Mouse (Mus musculus): ENCODE measurements around the gene Gsdma3. TPM values are rescaled to one million over a fixed set of nuclear protein-coding genes. Genes with fewer than 3 reads are reported as not detected.
A peak's percentile ranks its signal among the peaks of the same experiment; 100 is the strongest.
"Not testable (repeated sequence)": the region's sequence is repeated elsewhere in the genome, so short reads cannot be mapped to it uniquely, and the experiment has no call there.

The Gsdma3 gene
- polyA plus RNA-seq, 1 experiment from 2014 or later: not detected

- H3K9ac ChIP-seq (ENCODE audit: low read length): no peak overlapping the region
- H3K4me3 ChIP-seq (ENCODE audit: low read depth, low read length): no peak overlapping the region
- WGBS: 91% methylated on average over 5 of the region's 5 CpGs
- ATAC-seq (ENCODE audit: insufficient number of reproducible peaks, low FRiP score, low TSS enrichment, low read depth) (no peak), DNase-seq (ENCODE audit: low spot score) (no peak)
- no peak overlapping the region for H3K27ac ChIP-seq (replicated peaks; ENCODE audit: low read depth, low read length)
- H3K4me2 ChIP-seq (ENCODE audit: low read depth, severe bottlenecking): no peak overlapping the region
- no peaks in the 10 kb centered on the region for H3K27me3 ChIP-seq (ENCODE audit: control insufficient read depth, insufficient read depth, low read length)
- no peaks in the 10 kb centered on the region for H3K9me3 ChIP-seq (ENCODE audit: control insufficient read depth, low read length)
- H3K4me1 ChIP-seq (ENCODE audit: control insufficient read depth, insufficient read depth, low read length): no peaks in the 10 kb centered on the region
- no peaks in the 10 kb centered on the region for H3K36me3 ChIP-seq (ENCODE audit: control insufficient read depth, insufficient read depth, low read length)
These were observed 4.5 kb downstream of the Gsdma3 start for GRCm38 (mm10) chr11:98630646-98631045.

GRCm38 (mm10) chr11:98635312-98635970, 9.3 kb downstream of the Gsdma3 start:
- 36% methylated on average over 10 of the region's 10 CpGs for WGBS

GRCm38 (mm10) chr11:98637501-98637900, 11.3 kb downstream of the Gsdma3 start:
- H3K36me3 ChIP-seq (ENCODE audit: control insufficient read depth, insufficient read depth, low read length): no peaks in the 10 kb centered on the region
- DNase-seq (ENCODE audit: low spot score): no peak
- no peak overlapping the region for H3K9ac ChIP-seq (ENCODE audit: low read length)
- no peaks in the 10 kb centered on the region for H3K4me1 ChIP-seq (ENCODE audit: control insufficient read depth, insufficient read depth, low read length)
- H3K4me3 ChIP-seq (ENCODE audit: low read depth, low read length): no peak overlapping the region
- ATAC-seq (ENCODE audit: insufficient number of reproducible peaks, low FRiP score, low TSS enrichment, low read depth): no peak
- WGBS: 88% methylated on average over 1 of the region's 1 CpGs
- no peak overlapping the region for H3K27ac ChIP-seq (replicated peaks; ENCODE audit: low read depth, low read length)
- no peaks in the 10 kb centered on the region for H3K27me3 ChIP-seq (ENCODE audit: control insufficient read depth, insufficient read depth, low read length)
- H3K9me3 ChIP-seq (ENCODE audit: control insufficient read depth, low read length): no peaks in the 10 kb centered on the region
- no peak overlapping the region for H3K4me2 ChIP-seq (ENCODE audit: low read depth, severe bottlenecking)

More at GRCm38 (mm10) chr11:98635312-98635970, 9.3 kb downstream of the Gsdma3 start:
- H3K4me1 ChIP-seq (ENCODE audit: control insufficient read depth, insufficient read depth, low read length); H3K4me3 ChIP-seq (ENCODE audit: low read depth, low read length); H3K9ac ChIP-seq (ENCODE audit: low read length); ATAC-seq (ENCODE audit: insufficient number of reproducible peaks, low FRiP score, low TSS enrichment, low read depth); H3K27ac ChIP-seq (replicated peaks; ENCODE audit: low read depth, low read length); H3K4me2 ChIP-seq (ENCODE audit: low read depth, severe bottlenecking); H3K36me3 ChIP-seq (ENCODE audit: control insufficient read depth, insufficient read depth, low read length); H3K27me3 ChIP-seq (ENCODE audit: control insufficient read depth, insufficient read depth, low read length); H3K9me3 ChIP-seq (ENCODE audit: control insufficient read depth, low read length): not testable (repeated sequence)
- peak; percentile 38 for DNase-seq (ENCODE audit: low spot score)

GRCm38 (mm10) chr11:98640091-98640490, 13.9 kb downstream of the Gsdma3 start:
- no peak for ATAC-seq (ENCODE audit: insufficient number of reproducible peaks, low FRiP score, low TSS enrichment, low read depth)
- no peak overlapping the region for H3K4me2 ChIP-seq (ENCODE audit: low read depth, severe bottlenecking)
- H3K4me3 ChIP-seq (ENCODE audit: low read depth, low read length): no peak overlapping the region
- H3K27me3 ChIP-seq (ENCODE audit: control insufficient read depth, insufficient read depth, low read length): no peaks in the 10 kb centered on the region
- H3K9ac ChIP-seq (ENCODE audit: low read length): no peak overlapping the region
- no peak for DNase-seq (ENCODE audit: low spot score)
- H3K36me3 ChIP-seq (ENCODE audit: control insufficient read depth, insufficient read depth, low read length): no peaks in the 10 kb centered on the region
- H3K9me3 ChIP-seq (ENCODE audit: control insufficient read depth, low read length): no peaks in the 10 kb centered on the region
- no peaks in the 10 kb centered on the region for H3K4me1 ChIP-seq (ENCODE audit: control insufficient read depth, insufficient read depth, low read length)
- H3K27ac ChIP-seq (replicated peaks; ENCODE audit: low read depth, low read length): no peak overlapping the region
- 60% methylated on average over 5 of the region's 5 CpGs for WGBS

GRCm38 (mm10) chr11:98644757-98645156, 18.6 kb downstream of the Gsdma3 start:
- WGBS: 80% methylated on average over 3 of the region's 3 CpGs
- no peak for DNase-seq (ENCODE audit: low spot score)
- H3K4me3 ChIP-seq (ENCODE audit: low read depth, low read length): no peak overlapping the region
- no peaks in the 10 kb centered on the region for H3K9me3 ChIP-seq (ENCODE audit: control insufficient read depth, low read length)
- ATAC-seq (ENCODE audit: insufficient number of reproducible peaks, low FRiP score, low TSS enrichment, low read depth): no peak
- H3K4me2 ChIP-seq (ENCODE audit: low read depth, severe bottlenecking): no peak overlapping the region
- H3K36me3 ChIP-seq (ENCODE audit: control insufficient read depth, insufficient read depth, low read length): no peaks in the 10 kb centered on the region
- H3K27ac ChIP-seq (replicated peaks; ENCODE audit: low read depth, low read length): no peak overlapping the region
- no peaks in the 10 kb centered on the region for H3K4me1 ChIP-seq (ENCODE audit: control insufficient read depth, insufficient read depth, low read length)
- H3K9ac ChIP-seq (ENCODE audit: low read length): no peak overlapping the region
- no peaks in the 10 kb centered on the region for H3K27me3 ChIP-seq (ENCODE audit: control insufficient read depth, insufficient read depth, low read length)

GRCm38 (mm10) chr11:98645946-98646345, 19.8 kb downstream of the Gsdma3 start:
- Histone ChIP-seq H3K4me2 (ENCODE audit: low read depth, severe bottlenecking) (no peak overlapping the region), H3K9me3 (ENCODE audit: control insufficient read depth, low read length) (no peaks in the 10 kb centered on the region), H3K27ac (replicated peaks; ENCODE audit: low read depth, low read length) (no peak overlapping the region), H3K4me1 (ENCODE audit: control insufficient read depth, insufficient read depth, low read length) (no peaks in the 10 kb centered on the region), H3K36me3 (ENCODE audit: control insufficient read depth, insufficient read depth, low read length) (no peaks in the 10 kb centered on the region), H3K9ac (ENCODE audit: low read length) (no peak overlapping the region), H3K4me3 (ENCODE audit: low read depth, low read length) (no peak overlapping the region), H3K27me3 (ENCODE audit: control insufficient read depth, insufficient read depth, low read length) (no peaks in the 10 kb centered on the region)
- WGBS: 83% methylated on average over 2 of the region's 2 CpGs
- ATAC-seq (ENCODE audit: insufficient number of reproducible peaks, low FRiP score, low TSS enrichment, low read depth) (no peak), DNase-seq (ENCODE audit: low spot score) (no peak)

- H3K36me3 ChIP-seq (ENCODE audit: control insufficient read depth, insufficient read depth, low read length): no peaks in the 10 kb centered on the region
- no peak within 1 kb of the TSS for H3K27ac ChIP-seq (replicated peaks; ENCODE audit: low read depth, low read length)
- H3K27me3 ChIP-seq (ENCODE audit: control insufficient read depth, insufficient read depth, low read length): no peaks in the 10 kb centered on the region
- no peak within 1 kb of the TSS for H3K4me2 ChIP-seq (ENCODE audit: low read depth, severe bottlenecking)
- ATAC-seq (ENCODE audit: insufficient number of reproducible peaks, low FRiP score, low TSS enrichment, low read depth) (no peak), DNase-seq (ENCODE audit: low spot score) (no peak)
- H3K9ac ChIP-seq (ENCODE audit: low read length): no peak within 1 kb of the TSS
- 57% methylated on average over 2 of the region's 2 CpGs for WGBS
- H3K9me3 ChIP-seq (ENCODE audit: control insufficient read depth, low read length): no peaks in the 10 kb centered on the region
- no peak within 1 kb of the TSS for H3K4me3 ChIP-seq (ENCODE audit: low read depth, low read length)
- H3K4me1 ChIP-seq (ENCODE audit: control insufficient read depth, insufficient read depth, low read length): no peaks in the 10 kb centered on the region
These were observed 20.3 kb downstream of the Gsdma3 start, which contains the start of gene Gsdma2 for GRCm38 (mm10) chr11:98646459-98646858. Gsdma2 (plus strand) TSS chr11:98646759.

GRCm38 (mm10) chr11:98655076-98655475, 28.9 kb downstream of the Gsdma3 start:
- not testable (repeated sequence) for H3K9me3 ChIP-seq (ENCODE audit: control insufficient read depth, low read length); H3K36me3 ChIP-seq (ENCODE audit: control insufficient read depth, insufficient read depth, low read length); H3K9ac ChIP-seq (ENCODE audit: low read length); H3K4me1 ChIP-seq (ENCODE audit: control insufficient read depth, insufficient read depth, low read length); H3K4me3 ChIP-seq (ENCODE audit: low read depth, low read length); ATAC-seq (ENCODE audit: insufficient number of reproducible peaks, low FRiP score, low TSS enrichment, low read depth); H3K27me3 ChIP-seq (ENCODE audit: control insufficient read depth, insufficient read depth, low read length); H3K4me2 ChIP-seq (ENCODE audit: low read depth, severe bottlenecking); H3K27ac ChIP-seq (replicated peaks; ENCODE audit: low read depth, low read length)
- 14% methylated on average over 7 of the region's 7 CpGs for WGBS
- DNase-seq (ENCODE audit: low spot score): peak; percentile 61

GRCm38 (mm10) chr11:98660517-98660916, 34.4 kb downstream of the Gsdma3 start:
- H3K4me2 ChIP-seq (ENCODE audit: low read depth, severe bottlenecking): no peak overlapping the region
- WGBS: 10% methylated on average over 6 of the region's 6 CpGs
- ATAC-seq (ENCODE audit: insufficient number of reproducible peaks, low FRiP score, low TSS enrichment, low read depth): no peak

More at GRCm38 (mm10) chr11:98660517-98660916, 34.4 kb downstream of the Gsdma3 start:
- Histone ChIP-seq H3K4me3 (ENCODE audit: low read depth, low read length) (no peak overlapping the region), H3K9me3 (ENCODE audit: control insufficient read depth, low read length) (no peaks in the 10 kb centered on the region), H3K27ac (replicated peaks; ENCODE audit: low read depth, low read length) (no peak overlapping the region), H3K9ac (ENCODE audit: low read length) (no peak overlapping the region), H3K27me3 (ENCODE audit: control insufficient read depth, insufficient read depth, low read length) (no peaks in the 10 kb centered on the region), H3K36me3 (ENCODE audit: control insufficient read depth, insufficient read depth, low read length) (no peaks in the 10 kb centered on the region), H3K4me1 (ENCODE audit: control insufficient read depth, insufficient read depth, low read length) (no peaks in the 10 kb centered on the region)
- DNase-seq (ENCODE audit: low spot score): peak; percentile 38

All from limb, embryonic 11.5 days (tissue).